Mouse (Mus musculus) ovary, postnatal 14 days (tissue): ENCODE results near the gene Ezh1.
"Not testable (repeated sequence)": the region's sequence is repeated elsewhere in the genome, so short reads cannot be mapped to it uniquely, and the experiment has no call there.

Source experiments
- DNase-seq: peaks from one replicate; pipeline ENCODE4 v3.0.0; 2022; ENCODE audit warnings: low spot score

Gene Ezh1

GRCm38 (mm10) chr11:101168301-101168980 is 57.8 kb downstream of the Ezh1 start:
- no peak for DNase-seq

- DNase-seq: no peak
These were observed 58.3 kb downstream of the Ezh1 start for GRCm38 (mm10) chr11:101167963-101168300.

GRCm38 (mm10) chr11:101167211-101167962 is 58.9 kb downstream of the Ezh1 start:
- DNase-seq: no peak

- DNase-seq: no peak
These were observed 59.9 kb downstream of the Ezh1 start for GRCm38 (mm10) chr11:101166357-101166756.

GRCm38 (mm10) chr11:101164677-101165580 is 61.3 kb downstream of the Ezh1 start:
- no peak for DNase-seq

- no peak for DNase-seq
These were observed 62.0 kb downstream of the Ezh1 start for GRCm38 (mm10) chr11:101164351-101164665.

- no peak for DNase-seq
These were observed 62.5 kb downstream of the Ezh1 start for GRCm38 (mm10) chr11:101163476-101164350.

GRCm38 (mm10) chr11:101162772-101163171 is 63.5 kb downstream of the Ezh1 start:
- DNase-seq: no peak

- DNase-seq: no peak
These were observed 64.0 kb downstream of the Ezh1 start for GRCm38 (mm10) chr11:101162301-101162700.

- no peak for DNase-seq
These were observed 64.7 kb downstream of the Ezh1 start for GRCm38 (mm10) chr11:101161551-101161950.

GRCm38 (mm10) chr11:101160981-101161505 is 65.2 kb downstream of the Ezh1 start:
- DNase-seq: not testable (repeated sequence)

GRCm38 (mm10) chr11:101160151-101160550 is 66.1 kb downstream of the Ezh1 start:
- DNase-seq: not testable (repeated sequence)

- DNase-seq: no peak
These were observed 70.4 kb downstream of the Ezh1 start, which contains the start of gene Tubg2 for GRCm38 (mm10) chr11:101155728-101156371. TSS of gene Tubg2 (plus strand) at chr11:101155907.

- no peak for DNase-seq
These were observed 71.1 kb downstream of the Ezh1 start for GRCm38 (mm10) chr11:101155151-101155550.

GRCm38 (mm10) chr11:101154648-101155047 is 71.6 kb downstream of the Ezh1 start:
- DNase-seq: no peak

- no peak for DNase-seq
These were observed 73.4 kb downstream of the Ezh1 start for GRCm38 (mm10) chr11:101152825-101153224.

- DNase-seq: no peak
These were observed 75.2 kb downstream of the Ezh1 start for GRCm38 (mm10) chr11:101151063-101151462.

- no peak for DNase-seq
These were observed 76.8 kb downstream of the Ezh1 start for GRCm38 (mm10) chr11:101149178-101150105.

- no peak for DNase-seq
These were observed 77.5 kb downstream of the Ezh1 start for GRCm38 (mm10) chr11:101148751-101149150.

- no peak for DNase-seq
These were observed 79.9 kb downstream of the Ezh1 start for GRCm38 (mm10) chr11:101146377-101146776.
